Mouse (Mus musculus) cerebral cortex, adult 2 months (tissue): Measurements from ENCODE around the gene Samd11.

Source experiments
- WGBS: fragments of 180-500 bp; shearing (Covaris S2); methylation state at CpG from one replicate; pipeline ENCODE4 v1.1.7; 2018; 5-methylcytosine and 5-hydroxymethylcytosine counted together

Samd11 gene

DNA sequence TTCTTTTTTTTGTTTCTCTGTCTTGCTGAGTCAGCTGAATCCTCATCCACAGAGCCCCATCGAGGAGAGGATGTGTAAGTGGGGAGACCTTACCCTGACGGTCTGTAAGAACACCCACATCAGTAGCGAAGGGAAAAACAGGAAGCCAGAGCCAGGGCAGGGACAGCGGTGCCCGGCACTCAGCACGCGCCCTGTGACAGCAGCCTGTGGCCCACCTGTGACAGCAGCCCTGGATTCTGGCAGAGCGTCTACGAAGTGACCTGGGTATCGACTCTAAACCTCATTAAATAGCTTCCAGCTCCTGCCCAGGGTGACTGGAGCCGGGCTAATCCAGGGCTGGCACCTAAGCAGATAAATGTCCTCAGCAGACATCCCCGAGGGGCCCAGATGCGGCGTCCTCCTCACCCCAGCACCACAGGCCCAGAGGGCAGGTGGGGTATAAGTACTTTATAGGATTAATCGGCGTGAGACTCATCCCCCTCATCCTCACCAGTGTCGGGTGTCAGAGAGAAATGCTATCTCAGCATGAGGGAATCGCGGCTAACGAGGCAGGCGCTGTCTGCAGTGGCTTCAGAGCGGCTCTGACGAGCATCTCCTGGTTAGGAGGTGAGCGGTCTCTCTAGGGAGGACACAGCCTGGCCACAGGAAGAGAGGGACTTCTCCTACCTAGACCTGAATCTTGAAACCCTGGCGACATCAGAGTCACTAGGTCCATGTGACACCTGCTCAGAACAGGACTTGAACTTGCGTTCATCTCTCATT lies at the start of gene Samd11:
TSS of gene Samd11 (minus strand) at position 580 of the 762 bp plus-strand sequence.
- 49% methylated on average over 26 of the region's 26 CpGs for WGBS

DNA sequence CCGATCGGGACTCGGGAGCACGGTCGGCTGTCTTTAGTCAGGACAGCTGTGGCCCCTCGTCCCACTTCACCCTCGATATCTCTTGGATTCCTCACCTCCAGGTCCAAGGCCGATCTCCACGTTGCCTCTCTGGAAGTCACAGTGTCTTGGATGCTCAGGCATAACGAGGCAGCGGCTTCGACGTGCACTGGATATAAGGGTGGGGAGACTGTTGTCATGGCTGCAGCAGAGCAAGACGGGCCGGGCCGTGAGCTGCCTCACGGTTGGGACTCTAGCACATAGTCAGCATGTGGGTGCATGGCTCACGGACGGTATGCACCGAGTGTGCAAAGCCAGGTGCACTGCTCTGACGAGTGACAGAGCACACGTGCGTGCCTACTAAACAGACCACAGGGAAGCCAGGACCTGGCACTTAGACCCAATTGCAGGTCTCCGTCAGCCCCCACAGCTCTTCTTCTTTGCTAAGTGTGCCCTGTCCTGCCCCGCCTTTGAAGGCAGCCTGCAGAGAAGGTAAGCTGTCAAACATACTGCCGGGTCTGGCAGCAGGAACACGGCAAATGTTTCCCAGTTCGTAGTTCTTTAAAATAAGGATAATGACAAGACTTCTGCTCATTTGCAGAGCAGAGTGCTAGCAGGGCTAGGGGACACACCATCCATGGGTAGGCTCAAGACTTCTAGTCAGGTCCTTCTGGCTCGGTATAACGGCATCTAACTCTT lies 938 bp downstream of the Samd11 start:
- WGBS, result 12% methylated on average over 30 of the region's 30 CpGs

DNA sequence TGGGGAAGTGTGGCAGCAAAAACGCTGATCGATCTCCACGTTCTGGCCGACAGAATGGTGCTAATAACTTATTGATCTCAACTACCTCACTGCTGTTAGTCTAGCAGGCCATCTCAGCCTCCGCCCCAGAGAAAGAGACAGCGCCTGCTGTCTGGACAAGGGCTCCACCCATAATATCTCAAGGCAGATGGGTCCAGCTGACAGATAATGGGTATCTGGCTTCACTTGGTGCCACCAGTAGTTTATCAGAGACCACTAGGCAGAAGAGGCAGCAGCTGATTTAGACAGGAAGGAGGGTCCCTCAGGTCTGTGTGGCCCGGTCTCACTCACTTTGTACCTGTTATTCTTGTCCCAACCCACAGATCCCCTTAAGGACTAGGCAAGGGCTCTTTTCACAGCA lies 2.4 kb downstream of the Samd11 start:
- WGBS, result 66% methylated on average over 7 of the region's 7 CpGs

GRCm38 (mm10) chr4:156252619-156253018 lies 2.8 kb downstream of the Samd11 start:
- 57% methylated on average over 3 of the region's 3 CpGs for WGBS

GRCm38 (mm10) chr4:156252140-156252539 lies 3.3 kb downstream of the Samd11 start:
- WGBS, result 63% methylated on average over 7 of the region's 7 CpGs

DNA sequence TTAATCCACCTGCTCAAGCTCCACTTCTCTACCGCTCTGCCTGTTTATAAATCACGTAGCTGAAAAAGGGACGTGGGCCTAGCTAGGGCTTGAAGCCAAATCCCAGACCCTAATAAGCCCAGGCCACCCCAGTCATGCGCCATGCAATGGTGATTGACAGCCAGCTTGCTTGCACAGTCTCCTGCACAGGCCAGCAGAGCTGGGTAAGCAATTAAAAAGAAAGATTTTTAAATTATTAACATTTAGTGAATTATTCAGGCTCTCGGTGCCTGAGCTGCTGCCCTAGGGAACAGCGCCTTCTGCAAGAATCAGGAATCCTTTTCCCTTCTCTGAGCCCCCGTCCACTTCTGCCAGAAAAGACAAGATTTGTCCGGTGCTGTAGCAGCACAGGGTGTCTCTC lies 4.4 kb downstream of the Samd11 start:
- 70% methylated on average over 8 of the region's 8 CpGs for WGBS

DNA sequence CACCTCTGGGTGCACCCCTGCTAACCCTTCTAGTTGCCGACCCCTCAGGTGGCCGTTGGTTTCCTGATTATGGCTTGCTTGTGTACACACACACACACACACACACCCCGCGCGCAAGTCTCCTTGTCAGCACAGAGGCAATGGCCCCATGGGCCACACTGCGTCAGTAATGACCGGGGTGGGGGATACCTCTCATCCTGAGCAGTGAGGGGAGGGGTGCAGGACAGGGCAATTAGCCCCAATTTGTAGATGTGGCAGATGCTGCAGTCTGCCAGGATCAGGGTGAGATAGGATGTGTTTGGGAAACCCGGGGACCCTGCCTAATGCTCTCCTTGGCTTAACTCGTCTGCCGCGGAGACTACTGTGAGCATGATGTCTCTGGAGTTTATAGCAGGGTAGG lies 5.9 kb downstream of the Samd11 start:
- WGBS, result 66% methylated on average over 11 of the region's 11 CpGs

DNA sequence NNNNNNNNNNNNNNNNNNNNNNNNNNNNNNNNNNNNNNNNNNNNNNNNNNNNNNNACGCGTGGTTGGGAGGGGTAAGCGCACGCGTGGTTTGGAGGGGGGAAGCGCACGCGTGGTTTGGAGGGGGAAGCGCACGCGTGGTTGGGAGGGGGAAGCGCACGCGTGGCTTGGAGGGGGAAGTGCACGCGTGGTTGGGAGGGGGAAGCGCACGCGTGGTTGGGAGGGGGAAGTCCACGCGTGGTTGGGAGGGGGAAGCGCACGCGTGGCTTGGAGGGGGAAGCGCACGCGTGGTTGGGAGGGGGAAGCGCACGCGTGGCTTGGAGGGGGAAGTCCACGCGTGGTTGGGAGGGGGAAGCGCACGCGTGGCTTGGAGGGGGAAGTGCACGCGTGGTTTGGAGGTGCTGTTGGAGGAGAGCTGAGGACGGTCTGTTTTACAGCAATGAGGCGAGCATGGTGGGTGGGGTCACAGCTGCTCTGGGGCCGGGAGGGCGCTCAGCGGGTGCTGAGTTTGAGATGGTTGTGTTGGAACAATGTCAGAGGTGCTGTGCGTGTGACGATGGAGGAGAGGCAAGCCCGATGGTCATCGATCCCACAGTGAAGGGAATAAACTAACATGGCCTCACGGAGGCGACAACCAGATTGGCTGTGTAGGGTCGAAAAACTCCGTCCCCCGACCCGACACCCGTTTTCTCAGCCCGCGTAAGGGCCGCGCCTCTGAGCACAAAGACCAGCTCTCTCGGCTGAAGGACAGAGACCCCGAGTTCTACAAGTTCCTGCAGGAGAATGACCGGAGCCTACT lies 18.6 kb downstream of the Samd11 start:
- 22% methylated on average over 57 of the region's 60 CpGs for WGBS

- WGBS, result under 1% methylated on average over 90 of the region's 90 CpGs
Observed at GRCm38 (mm10) chr4:156235808-156236533, 19.5 kb downstream of the Samd11 start, which contains the start of gene Noc2l. Gene Noc2l (plus strand): TSS chr4:156236010.

DNA sequence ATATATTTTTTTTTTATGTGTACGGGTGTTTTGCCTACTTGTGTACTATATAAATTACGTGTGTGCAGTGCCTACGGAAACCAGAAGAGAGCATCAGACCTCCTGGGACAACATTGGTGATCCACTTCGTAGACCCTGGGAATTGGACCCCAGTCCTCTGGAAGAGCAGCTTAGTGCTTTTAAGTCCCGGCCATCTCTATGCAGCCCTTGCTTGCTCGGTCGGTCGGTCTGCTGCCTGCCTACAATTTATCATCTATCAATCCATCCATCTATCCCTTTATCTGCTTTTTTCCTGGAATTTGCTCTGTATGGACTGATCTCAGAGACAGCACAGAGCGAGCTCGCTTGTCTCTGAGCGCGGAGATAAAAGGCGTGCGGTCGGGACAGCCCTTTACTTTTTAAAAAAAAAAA lies 20.1 kb downstream of the Samd11 start:
- under 1% methylated on average over 15 of the region's 15 CpGs for WGBS

DNA sequence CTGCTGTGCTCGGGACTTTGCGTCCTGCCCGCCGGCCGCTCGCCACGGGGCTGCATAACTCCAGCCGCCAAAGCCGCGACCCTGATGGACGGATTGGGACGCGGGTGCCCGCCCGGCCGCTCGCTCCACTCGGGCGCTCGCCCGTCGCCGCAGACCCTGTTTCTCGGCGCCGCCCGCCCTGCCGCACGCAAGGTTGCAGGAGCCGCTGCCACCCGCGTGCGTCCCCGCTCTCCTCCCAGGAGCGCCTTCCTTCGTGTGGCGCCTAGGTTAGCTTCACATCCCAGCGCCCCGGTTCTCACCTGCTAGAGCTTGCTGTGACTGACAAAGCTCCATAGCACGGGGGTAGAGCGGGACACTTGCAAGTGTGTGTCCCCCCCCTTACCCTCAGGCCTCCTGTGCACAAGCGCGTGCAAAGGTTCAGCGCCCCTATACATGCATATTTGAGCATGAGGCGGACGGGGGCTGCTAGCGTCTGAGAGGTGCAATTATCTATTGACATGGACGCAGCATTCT lies 20.7 kb downstream of the Samd11 start, which contains the start of gene Plekhn1:
TSS of gene Plekhn1 (minus strand) at position 157 of the 513 bp plus-strand sequence.
- WGBS, result 1% methylated on average over 42 of the region's 48 CpGs

GRCm38 (mm10) chr4:156234021-156234501 lies 21.4 kb downstream of the Samd11 start:
- 7% methylated on average over 17 of the region's 17 CpGs for WGBS

GRCm38 (mm10) chr4:156228393-156229024 lies 26.9 kb downstream of the Samd11 start:
- 25% methylated on average over 12 of the region's 12 CpGs for WGBS

DNA sequence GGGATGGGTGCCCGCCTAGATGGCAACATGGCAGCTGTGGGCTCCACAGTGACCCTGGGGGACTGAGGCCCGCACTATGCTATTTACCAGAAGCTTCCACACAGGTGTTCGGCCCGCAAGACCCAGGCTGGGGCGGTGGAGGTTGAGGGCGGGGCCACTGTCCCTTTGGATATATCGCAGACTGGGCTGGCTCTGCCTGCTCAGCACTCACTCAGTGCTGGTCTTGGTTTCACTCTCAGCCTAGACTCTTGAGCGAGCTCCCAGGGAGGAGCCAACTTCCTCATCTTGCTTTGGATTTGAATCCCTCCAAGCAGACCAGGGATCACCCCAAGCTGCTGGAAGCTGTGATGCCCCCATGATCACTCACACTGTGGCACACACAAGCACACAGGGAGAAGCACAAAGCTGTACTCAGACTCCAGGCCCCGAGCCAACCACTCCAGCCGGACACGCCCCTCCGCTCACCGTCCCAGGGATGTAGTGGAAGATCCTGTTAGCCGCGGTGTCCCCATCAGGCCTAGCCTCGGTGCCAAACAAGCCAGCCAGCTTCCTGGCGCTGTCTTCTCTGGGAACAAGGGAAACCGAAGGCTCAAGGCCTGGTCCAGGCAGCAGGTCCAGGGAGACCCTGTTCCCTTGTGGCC lies 27.6 kb downstream of the Samd11 start:
- WGBS, result 48% methylated on average over 18 of the region's 18 CpGs

DNA sequence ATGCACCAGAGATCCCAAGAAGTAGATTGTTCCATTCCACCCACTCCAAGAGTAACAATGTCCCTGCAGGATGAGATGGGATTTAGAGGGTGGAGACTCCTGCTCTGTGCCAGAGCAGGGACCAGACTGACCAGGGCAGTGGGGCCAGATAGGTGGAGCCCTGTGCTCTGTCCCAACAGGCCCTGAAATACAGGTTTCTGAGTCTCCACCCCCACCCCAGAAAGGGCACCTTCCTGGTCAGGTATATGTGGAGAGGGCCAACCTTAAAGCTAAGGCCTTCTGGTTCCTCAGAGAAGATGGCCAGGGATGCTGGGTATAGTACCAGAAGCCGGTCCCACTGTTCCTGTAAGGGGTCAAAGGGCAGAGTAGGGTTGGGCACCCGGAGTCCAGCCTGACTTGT lies 31.2 kb downstream of the Samd11 start:
- WGBS, result 89% methylated on average over 2 of the region's 2 CpGs

DNA sequence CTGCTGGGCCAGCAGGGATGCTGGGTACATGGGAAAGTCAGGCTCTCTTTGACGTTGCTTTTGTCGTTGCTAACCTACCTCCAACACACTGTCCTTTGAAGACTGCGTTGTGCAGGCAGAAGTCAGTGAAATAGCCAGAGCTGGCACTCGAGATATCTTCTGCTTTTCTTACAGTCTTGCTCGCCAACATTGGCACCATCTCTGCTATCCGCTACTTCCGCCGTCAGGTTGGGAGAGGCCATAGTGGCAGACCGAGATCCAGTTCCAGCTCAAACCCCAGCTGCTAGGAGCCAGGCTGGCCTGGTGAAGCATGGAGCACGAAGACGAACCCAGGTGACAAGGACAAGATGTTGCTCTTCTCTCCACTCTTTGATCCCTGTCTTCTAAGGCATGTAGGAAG lies 35.5 kb downstream of the Samd11 start:
- 88% methylated on average over 11 of the region's 11 CpGs for WGBS

GRCm38 (mm10) chr4:156217838-156218237 lies 37.6 kb downstream of the Samd11 start:
- WGBS, result 89% methylated on average over 16 of the region's 16 CpGs

DNA sequence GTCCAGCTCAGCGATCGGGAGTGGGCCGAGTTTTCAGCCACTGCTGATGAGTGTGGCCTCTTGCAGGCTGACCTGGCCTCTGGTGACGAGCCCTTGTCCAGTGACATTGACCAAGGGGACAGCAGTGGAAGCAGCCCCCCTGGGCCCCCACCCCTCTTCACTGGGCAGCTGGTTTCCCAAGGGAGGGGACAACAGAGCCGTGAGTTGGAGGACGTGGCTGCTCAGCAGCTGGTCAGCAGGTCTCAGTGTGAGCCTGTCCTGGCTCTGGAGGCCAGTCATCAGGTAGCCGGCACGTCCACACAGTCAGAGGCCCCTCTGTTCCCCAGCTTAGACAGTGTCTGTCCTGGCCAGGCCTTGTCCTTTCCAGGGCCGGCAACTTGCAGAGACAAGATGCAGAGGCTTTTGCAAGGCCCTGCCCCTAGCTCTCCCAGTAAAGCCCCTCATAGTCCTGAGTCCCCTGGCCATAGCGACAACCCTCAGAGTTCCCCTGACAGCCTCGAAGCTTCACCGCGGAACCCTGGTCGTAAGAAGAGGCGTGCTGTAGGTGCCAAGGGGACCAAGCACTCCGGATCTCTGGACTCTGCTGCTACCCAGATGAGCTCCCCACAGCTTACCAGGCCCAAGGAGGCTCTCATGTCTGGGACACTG lies 38.3 kb downstream of the Samd11 start:
- WGBS, result 85% methylated on average over 16 of the region's 16 CpGs

GRCm38 (mm10) chr4:156216196-156216595 lies 39.3 kb downstream of the Samd11 start:
- 93% methylated on average over 2 of the region's 2 CpGs for WGBS

DNA sequence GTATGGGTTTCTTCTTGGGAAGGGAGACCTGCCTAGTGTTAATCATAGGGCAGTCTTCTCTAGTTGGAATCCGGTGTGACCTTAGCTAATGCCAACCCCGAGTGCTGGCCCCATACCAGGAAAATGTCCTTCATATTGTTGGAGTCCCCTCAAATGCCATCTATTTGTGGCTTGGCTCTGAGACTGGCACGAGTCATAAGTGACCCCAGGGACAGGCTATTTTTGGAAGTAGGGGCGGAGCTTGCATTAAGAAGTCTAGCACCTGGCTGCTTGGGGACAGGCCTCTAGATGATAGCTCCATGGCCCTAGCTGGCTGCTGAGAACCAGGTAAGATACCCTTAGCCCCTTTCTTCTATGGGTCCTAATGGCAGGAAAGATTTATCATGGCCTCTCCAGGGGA lies 39.8 kb downstream of the Samd11 start, which contains the start of gene Perm1:
TSS of gene Perm1 (plus strand) at position 220 of the 400 bp plus-strand sequence.
- WGBS, result 72% methylated on average over 4 of the region's 4 CpGs
